Mouse (Mus musculus) ES-Bruce4 (cell line): ENCODE data around the gene Dock7.

Experiments
- CTCF ChIP-seq: IDR thresholded peaks from one replicate; pipeline ENCODE4 v1.8.1; 2011; ENCODE audit warnings: low read depth, low read length
- EP300 ChIP-seq: IDR thresholded peaks from 2 replicates; pipeline ENCODE4 v1.6.1; 2011; ENCODE audit warnings: low read depth, low read length; ENCODE audit not compliant: insufficient read depth
- POLR2A ChIP-seq: IDR thresholded peaks from one replicate; pipeline ENCODE4 v1.8.1; 2011; ENCODE audit warnings: low read length; ENCODE audit not compliant: insufficient read depth

DNA sequence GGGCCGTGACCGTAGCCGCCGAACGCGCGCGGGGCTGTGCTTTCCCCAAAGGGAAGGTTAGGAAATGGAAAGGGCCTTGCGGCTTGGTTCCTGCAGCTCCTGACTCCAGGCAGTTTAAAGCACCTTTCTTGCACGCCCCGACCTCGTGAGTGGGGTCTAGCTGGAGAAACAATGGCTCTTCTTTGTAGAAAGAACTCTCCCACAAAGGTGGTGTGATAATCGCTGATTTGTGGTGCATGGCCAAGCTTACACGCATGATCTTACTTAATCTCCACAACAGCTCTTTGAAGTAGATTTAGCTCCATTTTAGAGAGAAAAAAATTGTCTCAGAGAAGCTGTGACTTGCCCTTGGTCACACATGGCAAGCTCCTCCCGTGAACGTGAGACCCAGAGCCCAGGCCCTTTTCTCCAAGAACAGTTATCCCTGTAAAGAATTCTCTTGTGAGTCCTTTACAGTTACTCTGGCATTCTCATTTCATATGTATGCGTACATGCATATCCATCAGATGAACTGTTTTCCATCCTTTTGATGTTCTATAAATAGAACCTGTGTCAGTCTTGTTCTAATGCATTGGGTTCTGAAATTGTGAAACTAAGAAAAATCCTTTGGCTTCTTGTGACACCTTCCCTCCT lies 524 bp upstream of the Dock7 start:
- TF ChIP-seq CTCF (no peak), POLR2A (no peak), EP300 (no peak)
